Mouse (Mus musculus) adrenal gland, postnatal 14 days (tissue): Measurements from ENCODE around the gene Mrps22. TPM values are rescaled to one million over a fixed set of nuclear protein-coding genes. Genes with fewer than 3 reads are reported as not detected.

ENCODE experiments used
- DNase-seq: peaks from one replicate; pipeline ENCODE4 v3.0.0; 2021; ENCODE audit warnings: mixed read lengths
- long read RNA-seq, 2 experiments: library from polyadenylated mRNA; stranded (forward); transcript quantifications; one replicate each; pipeline ENCODE4 v2.0.0; 2021
- total RNA-seq: library from RNA; stranded (reverse); gene quantifications from 2 replicates; pipeline ENCODE4 v1.2.3, GENCODE M21; 2021

The Mrps22 gene
- total RNA-seq: 62.9 and 65.0 TPM in 2 replicates
- long read RNA-seq, experiment 1, transcript Mrps22-201 (8 exons, 1,197 nt): major isoform, 59 of 113 reads
- long read RNA-seq, experiment 1, partial matches to known transcripts: 49 of 113 reads
- long read RNA-seq, experiment 1, other reads (novel, unspliced or antisense): 5 of 113 reads
- long read RNA-seq, experiment 2, transcript Mrps22-201 (8 exons, 1,197 nt): major isoform, 50 of 100 reads
- long read RNA-seq, experiment 2, partial matches to known transcripts: 48 of 100 reads
- long read RNA-seq, experiment 2, other reads (novel, unspliced or antisense): 2 of 100 reads

- DNase-seq: peak; percentile 86
Measured at GRCm38 (mm10) chr9:98601156-98601836, at the start of gene Mrps22. Gene Mrps22, minus strand, starts transcription at chr9:98601660.

- no peak for DNase-seq
Measured at GRCm38 (mm10) chr9:98650547-98650946, 49.1 kb upstream of the Mrps22 start.

DNA sequence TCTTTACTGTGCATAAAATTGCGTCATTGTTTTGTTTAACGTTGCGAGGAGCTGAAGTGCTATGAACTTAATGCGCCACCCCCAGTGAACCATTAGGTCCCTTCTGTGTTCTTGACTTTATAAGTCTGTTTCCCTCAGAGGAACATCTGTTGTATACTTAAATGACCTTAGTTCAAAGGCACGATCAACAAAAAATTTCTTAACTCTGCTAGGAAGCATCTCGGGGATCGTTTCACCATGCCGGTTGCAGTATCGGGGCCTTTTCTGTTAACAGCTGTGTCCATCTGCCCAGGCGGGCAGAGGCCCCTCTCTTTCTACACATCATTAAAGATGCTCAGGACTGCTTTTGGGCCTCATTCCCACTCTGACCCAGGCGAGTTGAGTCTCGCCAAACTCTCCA, 46.0 kb upstream of the Mrps22 start:
- no peak for DNase-seq

DNA sequence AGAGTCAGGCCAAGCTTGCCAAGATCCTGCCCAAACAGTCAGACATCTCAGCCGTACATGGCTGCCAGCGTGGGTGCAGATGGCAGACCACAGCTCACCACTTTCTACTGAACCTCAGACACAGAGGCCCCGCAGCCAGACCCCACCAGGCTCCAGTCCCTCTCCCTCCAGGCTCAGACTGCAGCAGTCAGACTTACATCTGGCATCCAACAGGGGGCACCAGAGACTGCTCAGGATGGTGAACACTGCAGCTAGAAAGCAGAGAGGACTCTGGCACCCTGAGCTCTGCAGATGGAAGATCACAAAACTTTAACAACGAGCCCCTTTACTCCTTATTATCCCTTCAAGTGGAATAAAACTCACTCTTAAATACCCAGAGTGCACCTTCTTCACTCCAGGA, 44.3 kb upstream of the Mrps22 start:
- peak; percentile 85 for DNase-seq

- DNase-seq: peak; percentile 12
Measured at GRCm38 (mm10) chr9:98642126-98642525, 40.7 kb upstream of the Mrps22 start.

GRCm38 (mm10) chr9:98633287-98634162, 32.1 kb upstream of the Mrps22 start:
- DNase-seq: no peak

DNA sequence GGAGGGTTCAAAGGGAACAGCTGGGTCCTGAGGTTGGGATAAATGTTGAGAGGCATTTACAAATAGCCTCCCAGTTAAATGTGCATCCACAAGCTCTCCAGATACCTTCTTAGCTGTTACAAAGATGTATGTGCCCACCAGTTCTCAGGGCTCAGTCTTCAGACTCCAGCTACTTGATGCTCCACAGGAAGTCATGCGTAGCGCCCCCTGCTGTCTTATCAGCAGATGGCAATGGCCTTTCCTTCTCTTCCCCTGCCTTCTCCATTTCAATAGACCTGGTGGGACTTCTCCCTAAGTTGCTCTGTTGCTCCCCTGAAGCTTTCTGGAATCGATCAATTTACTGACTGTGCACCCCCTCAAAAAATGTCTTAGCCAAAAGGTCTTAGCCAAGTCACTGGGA, 27.0 kb upstream of the Mrps22 start:
- no peak for DNase-seq

GRCm38 (mm10) chr9:98604896-98605295, 3.4 kb upstream of the Mrps22 start:
- no peak for DNase-seq

DNA sequence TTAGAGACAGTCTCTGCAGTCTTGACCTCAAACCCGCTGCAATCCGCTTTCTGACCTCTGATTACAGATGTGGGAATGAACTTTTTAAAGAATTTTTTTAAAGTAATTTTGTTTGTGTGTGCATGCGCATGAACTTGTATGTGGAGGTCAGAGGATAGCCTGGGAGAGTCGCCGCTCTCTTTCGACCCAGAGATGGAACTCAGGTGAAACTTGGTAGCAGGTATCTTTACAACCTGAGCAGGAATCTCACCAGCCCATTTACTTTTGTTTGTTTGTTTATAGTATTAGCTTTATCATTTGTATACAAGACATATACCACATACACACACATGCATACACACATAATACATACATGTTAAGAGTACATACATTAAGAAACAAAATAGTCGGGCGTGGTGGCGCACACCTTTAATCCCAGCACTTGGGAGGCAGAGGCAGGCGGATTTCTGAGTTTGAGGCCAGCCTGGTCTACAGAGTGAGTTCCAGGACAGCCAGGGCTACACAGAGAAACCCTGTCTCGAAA, 438 bp upstream of the Mrps22 start:
- DNase-seq: no peak

DNA sequence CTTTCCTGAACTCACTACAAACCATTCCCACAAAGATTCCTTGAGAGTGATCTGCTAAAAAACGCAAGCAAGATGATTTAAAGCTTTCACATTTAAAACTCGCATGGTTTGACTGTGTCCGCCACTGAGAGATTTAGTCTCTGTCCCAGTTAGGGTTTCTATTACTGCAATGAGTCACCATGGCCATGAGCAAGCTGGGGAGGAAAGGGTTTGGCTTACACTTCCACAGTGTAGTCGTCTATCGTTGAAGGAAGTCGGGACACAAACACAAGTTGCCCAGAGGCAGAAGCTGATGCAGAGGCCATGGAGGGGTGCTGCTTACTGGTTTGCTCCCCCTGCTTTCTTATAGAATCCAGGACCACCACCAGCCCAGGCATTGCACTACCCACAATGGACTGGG, 1.4 kb downstream of the Mrps22 start:
- peak; percentile 37 for DNase-seq

- no peak for DNase-seq
Measured at GRCm38 (mm10) chr9:98583852-98584251, 17.6 kb downstream of the Mrps22 start.

- peak; percentile 99 for DNase-seq
Measured at GRCm38 (mm10) chr9:98563137-98564126, 38.0 kb downstream of the Mrps22 start, which contains the start of gene Copb2. Gene Copb2, plus strand, starts transcription at chr9:98563721.

GRCm38 (mm10) chr9:98544042-98544441, 57.4 kb downstream of the Mrps22 start:
- no peak for DNase-seq

Other genes starting within 250 kb of the Mrps22 start
- 8.8 and 11.2 TPM in 2 replicates for gene Rbp1, start 178.7 kb downstream of the Mrps22 start, total RNA-seq
- 0.68 TPM in 1 of 2 replicates, not detected in the other for gene Rbp2, start 115.5 kb downstream of the Mrps22 start, total RNA-seq
- gene Copb2, start 37.9 kb downstream of the Mrps22 start, total RNA-seq: 111 and 113 TPM in 2 replicates
- gene Prr23a1, start 240.8 kb upstream of the Mrps22 start, total RNA-seq: not detected in 2 replicates